Mouse (Mus musculus) cortical plate, adult 2 months (tissue): ENCODE measurements at regions not wholly inside any gene's neighbourhood (a gene's known extent, or its start where the extent isn't known, plus 50 kb on each side); places are given as distances from the start of the nearest gene placed in this dataset.

ENCODE experiments used
- CTCF ChIP-seq: fragments of 200-500 bp; IDR thresholded peaks from 2 replicates; pipeline ENCODE4 v1.5.1; 2011; ENCODE audit warnings: mild to moderate bottlenecking, control low read depth, low read length; ENCODE audit not compliant: insufficient read depth; ENCODE audit errors: extremely low read depth
- POLR2A ChIP-seq: fragments of 200-500 bp; IDR thresholded peaks from 2 replicates; pipeline ENCODE4 v1.6.1; 2011; ENCODE audit warnings: mild to moderate bottlenecking, low read length, control low read depth; ENCODE audit not compliant: insufficient read depth; ENCODE audit errors: extremely low read depth

- TF ChIP-seq CTCF (no peak), POLR2A (no peak)
These were observed 307.3 kb upstream of the Clint1 start for GRCm38 (mm10) chr11:45544531-45544930.
